9 mouse cellular contexts compared by ENCODE assay signal in the genomic region with DNA sequence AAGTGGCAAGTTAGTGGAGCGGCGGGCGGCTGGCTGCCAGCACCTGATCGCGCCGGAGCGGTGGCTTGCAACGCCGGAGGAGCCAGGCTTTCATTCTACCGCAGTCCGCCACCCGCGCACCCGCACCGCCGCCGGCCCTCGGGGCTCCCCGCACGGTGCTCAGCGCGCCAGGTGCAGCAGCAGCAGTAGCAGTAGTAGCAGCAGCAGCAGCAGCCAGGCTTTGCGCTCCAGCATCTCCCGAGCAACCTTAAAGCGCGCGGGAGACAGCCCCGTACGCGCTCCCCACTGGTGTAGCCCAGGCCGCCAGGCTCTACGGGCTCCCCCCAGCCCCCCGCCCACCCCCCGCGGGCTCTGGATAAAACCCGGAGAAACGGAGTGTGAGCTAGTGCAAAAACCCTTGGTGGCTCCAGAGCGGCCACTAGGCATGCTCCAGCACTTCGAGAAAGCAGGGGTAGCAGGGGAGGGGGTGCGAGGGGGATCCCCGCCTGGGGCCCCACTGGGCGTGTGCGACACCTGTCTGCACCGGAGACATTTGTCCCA. TPM values are rescaled to one million over a fixed set of nuclear protein-coding genes. Genes with fewer than 3 reads are reported as not detected.
DNase-seq lines count a peak whose midpoint lies in the region; ATAC-seq and TF ChIP-seq lines count a peak whose summit lies in the region.
"Had no signal": no experiment of that assay in that cellular context is flagged by ENCODE, and none has a peak within 500 bp of the region (broad histone marks: within the 10 kb centered on the region; RNA-seq: fewer than 3 reads in every experiment).

No protein-coding gene starts in this region.

- H3K27ac ChIP-seq in heart, embryonic 12.5 days (ENCODE audit: poor library complexity, severe bottlenecking), result no peak overlapping the region
- H3K27ac ChIP-seq in cerebellum, adult 2 months (ENCODE audit: insufficient read depth, low read length), result peak overlapping the region; percentile 44
- peak overlapping the region; percentile 88 for H3K27ac ChIP-seq in midbrain, embryonic 15.5 days

- peaks cover 37% of the 10 kb centered on the region for H3K27me3 ChIP-seq in heart, embryonic 12.5 days (replicated peaks)
- H3K27me3 ChIP-seq in cerebellum, adult 2 months (ENCODE audit: control insufficient read depth, insufficient read depth, low read length), result no peaks in the 10 kb centered on the region
- no peaks in the 10 kb centered on the region for H3K27me3 ChIP-seq in midbrain, embryonic 15.5 days (replicated peaks)
- H3K27me3 ChIP-seq: CH12.LX had no signal

- peak overlapping the region; percentile 49 for H3K4me3 ChIP-seq in heart, embryonic 12.5 days
- H3K4me3 ChIP-seq in cerebellum, adult 2 months (replicated peaks; ENCODE audit: insufficient read depth, low read depth, low read length), result peak overlapping the region; percentile 68
- peak overlapping the region; percentile 72 for H3K4me3 ChIP-seq in midbrain, embryonic 15.5 days

- no peak for DNase-seq in heart, adult 11 months
- DNase-seq in cerebellum, adult 2 months, result peak; percentile 66 to 76
- DNase-seq in left cerebral cortex, adult 11 months (ENCODE audit: low spot score), result peak; percentile 47
- no peak for DNase-seq in spleen, adult 12 weeks (ENCODE audit: low spot score)

- 0 out of 2 replicates have a peak overlapping the region, but pooled peaks have one; percentile 38 for H3K9ac ChIP-seq in heart, embryonic 12.5 days
- peak overlapping the region; percentile 65 for H3K9ac ChIP-seq in midbrain, embryonic 15.5 days

- H3K4me2 ChIP-seq in heart, embryonic 12.5 days, result peak overlapping the region; percentile 90
- H3K4me2 ChIP-seq in midbrain, embryonic 15.5 days, result peak overlapping the region; percentile 81

- WGBS in heart, embryonic 12.5 days, result under 1% methylated on average over 38 of the region's 44 CpGs
- under 1% methylated on average over 44 of the region's 44 CpGs for WGBS in cerebellum, adult 2 months
- WGBS in midbrain, embryonic 15.5 days, result under 1% methylated on average over 44 of the region's 44 CpGs

- no peaks in the 10 kb centered on the region for H3K9me3 ChIP-seq in heart, embryonic 12.5 days (replicated peaks)
- H3K9me3 ChIP-seq in midbrain, embryonic 15.5 days, result no peaks in the 10 kb centered on the region

- ATAC-seq in heart, embryonic 12.5 days (ENCODE audit: insufficient number of reproducible peaks, low FRiP score), result 0 out of 2 replicates have a peak, but pooled peaks have one; percentile 11
- ATAC-seq in frontal cortex, adult (ENCODE audit: low TSS enrichment), result peak; percentile 50
- peak; percentile 92 for ATAC-seq in midbrain, embryonic 15.5 days (replicated peaks)
- ATAC-seq in granulocyte monocyte progenitor cell, adult 5-6 weeks (replicated peaks; ENCODE audit: poor library complexity, severe bottlenecking), result no peak

- no peaks in the 10 kb centered on the region for H3K36me3 ChIP-seq in heart, embryonic 12.5 days
- no peaks in the 10 kb centered on the region for H3K36me3 ChIP-seq in midbrain, embryonic 15.5 days (replicated peaks)

- H3K4me1 ChIP-seq in heart, embryonic 12.5 days (replicated peaks), result peaks cover 12% of the 10 kb centered on the region
- H3K4me1 ChIP-seq in cerebellum, adult 2 months (ENCODE audit: control insufficient read depth, insufficient read depth, low read length), result peaks cover 4% of the 10 kb centered on the region; the same call in 1 of the 2 replicates
- peaks cover 16% of the 10 kb centered on the region for H3K4me1 ChIP-seq in midbrain, embryonic 15.5 days

- TF ChIP-seq CTCF in cerebellum, adult 2 months (IDR thresholded peaks at IDR 0.05; ENCODE audit: borderline replicate concordance, insufficient read depth, low read depth, low read length), result no peak

- no peak for TF ChIP-seq POLR2A in cerebellum, adult 2 months (IDR thresholded peaks at IDR 0.05; ENCODE audit: borderline replicate concordance, insufficient read depth, low read length)

RNA-seq across cellular contexts. Expression of a gene that starts 0.5 kb away (rescaled TPM):
- not detected in 2 replicates for polyA plus RNA-seq in heart, embryonic 12.5 days (2016; fragmentation: Nextera tagmentation; extraction: Ambion mirVana)
- 51.7 and 60.5 TPM in 2 replicates for polyA plus RNA-seq in cerebellum, adult 2 months (2012; rRNA removed)
- polyA plus RNA-seq in midbrain, embryonic 15.5 days (2015; fragmentation: Nextera tagmentation; extraction: Ambion mirVana), result 16.3 and 17.3 TPM in 2 replicates
- total RNA-seq in granulocyte monocyte progenitor cell, adult 5-6 weeks (2014; fragmentation: Nextera tagmentation), result not detected in 2 replicates
- not detected in 2 replicates for total RNA-seq in granulocyte monocyte progenitor cell, adult 5-6 weeks (2017)
- total RNA-seq: CH12.LX had no signal

Comparison
In these comparisons a context has a peak if more than half of its experiments do, and no peak if none do; other contexts are left out.
1. DNase-seq: peak in cerebellum, adult 2 months (2 of 2) and left cerebral cortex, adult 11 months (single experiment); none in heart, adult 11 months (single experiment) and spleen, adult 12 weeks (single experiment).
2. RNA of a gene that starts 0.5 kb away (polyA plus RNA-seq): 51.7 to 60.5 TPM in cerebellum, adult 2 months and 16.3 to 17.3 TPM in midbrain, embryonic 15.5 days; not detected in heart, embryonic 12.5 days; every median in the first group is over 10 times any median in the second.
3. Peak in every context shown above with its lines, with median percentiles within 50 percentile points of each other: H3K4me3 ChIP-seq.